Mouse (Mus musculus) olfactory bulb, adult 2 months (tissue): ENCODE results near the gene Hnf1b. TPM values are rescaled to one million over a fixed set of nuclear protein-coding genes. Genes with fewer than 3 reads are reported as not detected.

Experiments
- H3K27ac ChIP-seq: fragments of 200-500 bp; 2 replicates; pipeline ENCODE4 v1.5.1; 2012; ENCODE audit warnings: low read depth, low read length; ENCODE audit not compliant: insufficient read depth
- H3K4me1 ChIP-seq: fragments of 200-500 bp; 2 replicates; pipeline ENCODE4 v1.6.1; 2012; ENCODE audit warnings: low read length; ENCODE audit not compliant: control insufficient read depth, insufficient read depth
- H3K4me3 ChIP-seq: fragments of 200-500 bp; 2 replicates; pipeline ENCODE4 v1.5.1; 2012; ENCODE audit warnings: mild to moderate bottlenecking, low read depth, low read length, moderate library complexity; ENCODE audit not compliant: insufficient read depth
- CTCF ChIP-seq: fragments of 200-500 bp; IDR thresholded peaks from 2 replicates; pipeline ENCODE4 v1.5.1; 2012; ENCODE audit warnings: low read depth, mild to moderate bottlenecking, low read length, moderate library complexity; ENCODE audit not compliant: insufficient read depth
- POLR2A ChIP-seq: fragments of 200-500 bp; IDR thresholded peaks from 2 replicates; pipeline ENCODE4 v1.6.1; 2012; ENCODE audit warnings: mild to moderate bottlenecking, low read depth, low read length, moderate library complexity; ENCODE audit not compliant: insufficient read depth
- WGBS: fragments of 180-500 bp; shearing (Covaris S2); methylation state at CpG from one replicate; pipeline ENCODE4 v1.1.7; 2018; 5-methylcytosine and 5-hydroxymethylcytosine counted together
- polyA plus RNA-seq: library from polyadenylated mRNA; stranded (reverse); fragments of >200 nt; gene quantifications from 2 replicates; pipeline ENCODE4 v1.2.4, GENCODE M21; 2012; ENCODE audit warnings: low replicate concordance; ENCODE audit not compliant: missing spikeins, insufficient read depth, insufficient read length

Hnf1b gene
- polyA plus RNA-seq, 1 experiment, result not detected

DNA sequence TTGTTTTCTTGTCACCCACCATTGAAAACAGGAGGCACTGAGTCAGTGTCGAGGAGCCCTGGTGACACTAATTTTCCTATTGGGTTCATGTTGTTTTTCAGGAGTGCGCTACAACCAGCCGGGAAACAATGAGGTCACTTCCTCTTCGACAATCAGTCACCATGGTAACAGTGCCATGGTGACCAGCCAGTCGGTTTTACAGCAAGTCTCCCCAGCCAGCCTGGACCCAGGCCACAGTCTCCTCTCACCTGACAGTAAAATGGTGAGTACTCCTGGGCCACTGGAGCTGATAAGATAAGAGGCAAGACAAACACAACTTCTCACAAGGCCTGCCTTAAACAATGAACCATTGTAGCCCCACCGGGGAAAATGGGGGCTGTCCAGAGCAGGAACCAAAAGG lies 32.7 kb downstream of the Hnf1b start:
- no peaks in the 10 kb centered on the region for H3K4me1 ChIP-seq
- TF ChIP-seq POLR2A (no peak), CTCF (no peak)
- no peak overlapping the region for H3K4me3 ChIP-seq
- no peak overlapping the region for H3K27ac ChIP-seq
- WGBS, result 37% methylated on average over 6 of the region's 6 CpGs

DNA sequence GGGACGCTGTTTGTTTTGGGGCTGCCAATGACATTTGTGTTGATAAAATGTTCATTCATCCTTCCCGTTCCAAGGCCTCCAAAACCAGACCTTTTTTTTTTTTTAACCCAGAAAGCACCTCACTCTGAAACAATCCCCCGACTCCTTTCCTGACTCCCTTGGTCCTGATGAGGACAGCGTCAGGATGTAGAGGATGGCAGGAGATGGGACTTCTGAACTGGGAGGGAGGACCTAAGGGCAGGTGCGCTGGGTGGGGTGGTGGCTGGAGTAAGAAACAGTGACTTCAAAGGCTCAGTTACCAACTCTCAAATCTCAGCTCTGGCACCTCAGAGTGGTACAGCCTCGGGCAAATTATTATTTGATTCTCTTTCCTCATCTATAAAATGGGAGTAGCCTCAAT lies 33.2 kb downstream of the Hnf1b start:
- Histone ChIP-seq H3K4me1 (no peaks in the 10 kb centered on the region), H3K4me3 (no peak overlapping the region), H3K27ac (no peak overlapping the region)
- 87% methylated on average over 6 of the region's 6 CpGs for WGBS
- TF ChIP-seq POLR2A (no peak), CTCF (no peak)

DNA sequence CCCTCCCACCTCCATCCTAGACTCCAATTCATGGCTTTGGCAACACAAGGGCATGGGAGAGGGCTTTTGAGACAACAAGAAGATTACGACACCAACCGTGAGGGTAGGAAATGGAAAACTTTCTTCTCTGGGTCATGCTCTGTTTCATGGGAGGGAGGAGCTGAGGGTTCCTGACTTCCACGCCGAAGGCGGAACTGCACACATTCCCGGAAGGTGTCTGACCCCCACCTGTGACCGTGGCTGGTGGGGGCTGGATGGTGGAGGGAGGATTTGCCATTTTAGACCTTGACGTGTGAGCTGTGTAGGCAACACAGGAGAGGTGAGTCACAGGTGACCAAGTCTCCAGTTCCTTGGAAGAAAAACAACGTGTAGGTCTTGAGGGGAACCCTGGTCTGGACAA lies 33.9 kb downstream of the Hnf1b start:
- TF ChIP-seq CTCF (no peak), POLR2A (no peak)
- no peaks in the 10 kb centered on the region for H3K4me1 ChIP-seq
- H3K4me3 ChIP-seq, result no peak overlapping the region
- WGBS, result 89% methylated on average over 9 of the region's 9 CpGs
- no peak overlapping the region for H3K27ac ChIP-seq

DNA sequence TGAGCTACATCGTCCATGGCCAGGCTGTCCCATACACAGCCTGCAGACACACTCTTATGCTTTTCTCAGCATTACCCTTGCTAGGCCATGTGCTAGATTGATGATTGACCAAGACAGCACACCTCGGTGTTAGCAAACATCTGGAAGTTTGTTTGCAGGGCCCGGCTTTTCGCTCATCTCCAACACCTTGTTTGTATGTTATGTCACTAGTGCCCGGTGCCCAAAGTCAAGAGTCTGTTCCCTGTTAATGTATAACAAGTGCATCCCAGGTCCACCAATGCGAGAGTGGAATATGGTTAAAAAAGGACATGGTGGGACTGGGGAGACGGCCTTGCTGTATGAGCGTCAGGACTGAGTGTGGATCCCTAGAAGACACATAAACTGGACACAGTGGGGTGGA lies 35.3 kb downstream of the Hnf1b start:
- Histone ChIP-seq H3K4me1 (no peaks in the 10 kb centered on the region), H3K4me3 (no peak overlapping the region), H3K27ac (no peak overlapping the region)
- WGBS, result 96% methylated on average over 8 of the region's 8 CpGs
- TF ChIP-seq CTCF (no peak), POLR2A (no peak)

DNA sequence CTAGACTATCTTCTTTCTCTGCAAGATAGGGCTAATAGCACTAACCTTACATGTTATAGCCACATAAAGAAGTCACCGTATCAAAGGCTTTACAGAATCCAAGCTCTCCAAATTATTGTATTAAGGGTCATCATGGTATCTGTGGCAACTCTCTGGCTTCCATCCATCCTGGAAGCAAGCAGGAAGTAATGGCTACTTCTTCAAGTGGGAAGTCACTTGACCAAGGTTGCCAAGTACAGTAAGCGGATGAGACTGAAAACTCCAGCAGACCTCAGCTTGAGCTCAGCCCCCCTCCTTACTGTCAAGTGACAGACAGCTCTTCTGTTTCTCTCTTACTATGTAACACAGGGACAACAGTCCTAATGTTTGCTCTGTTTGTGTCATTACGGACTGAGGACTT lies 36.9 kb downstream of the Hnf1b start:
- no peaks in the 10 kb centered on the region for H3K4me1 ChIP-seq
- 85% methylated on average over 3 of the region's 3 CpGs for WGBS
- TF ChIP-seq CTCF, result no peak
- H3K4me3 ChIP-seq, result no peak overlapping the region
- no peak overlapping the region for H3K27ac ChIP-seq

DNA sequence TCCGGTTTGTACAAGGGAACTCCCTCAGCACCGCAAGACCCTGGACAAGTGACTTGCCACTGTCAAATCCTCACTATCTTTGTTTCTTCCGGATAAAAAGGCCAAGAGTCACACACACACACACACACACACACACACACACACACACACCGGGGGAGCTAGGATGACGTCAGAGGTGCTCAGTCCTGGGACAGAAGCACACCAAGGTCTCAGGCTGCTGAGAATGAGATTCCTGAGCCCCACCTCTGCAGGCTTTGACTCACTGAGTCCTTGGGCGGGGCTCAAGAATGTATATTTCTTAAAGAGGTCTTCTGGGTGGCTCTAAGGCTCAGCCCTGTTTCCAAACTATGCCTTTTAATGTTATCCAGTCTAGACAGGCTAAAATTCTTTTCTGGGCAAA lies 41.5 kb downstream of the Hnf1b start:
- no peak overlapping the region for H3K4me3 ChIP-seq
- no peak overlapping the region for H3K27ac ChIP-seq
- 47% methylated on average over 6 of the region's 6 CpGs for WGBS
- H3K4me1 ChIP-seq, result no peaks in the 10 kb centered on the region
- TF ChIP-seq CTCF (no peak), POLR2A (no peak)

DNA sequence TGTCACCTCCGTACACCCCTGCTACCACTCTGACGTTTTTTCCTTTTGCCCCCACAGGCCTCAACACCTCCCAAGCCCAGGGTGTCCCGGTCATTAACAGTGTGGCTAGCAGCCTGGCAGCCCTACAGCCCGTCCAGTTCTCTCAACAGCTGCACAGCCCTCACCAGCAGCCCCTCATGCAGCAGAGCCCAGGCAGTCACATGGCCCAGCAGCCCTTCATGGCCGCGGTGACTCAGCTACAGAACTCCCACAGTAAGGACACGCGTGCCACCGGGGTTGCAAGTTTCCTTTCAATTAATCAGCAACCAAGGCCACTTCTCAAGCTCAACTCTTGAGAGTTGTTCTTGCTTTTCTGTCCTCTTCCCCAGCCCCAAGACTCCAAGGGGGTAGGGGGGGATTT lies 43.5 kb downstream of the Hnf1b start:
- WGBS, result 81% methylated on average over 9 of the region's 9 CpGs
- Histone ChIP-seq H3K4me3 (no peak overlapping the region), H3K4me1 (no peaks in the 10 kb centered on the region), H3K27ac (no peak overlapping the region)
- TF ChIP-seq POLR2A, result no peak
- TF ChIP-seq CTCF, result no peak

DNA sequence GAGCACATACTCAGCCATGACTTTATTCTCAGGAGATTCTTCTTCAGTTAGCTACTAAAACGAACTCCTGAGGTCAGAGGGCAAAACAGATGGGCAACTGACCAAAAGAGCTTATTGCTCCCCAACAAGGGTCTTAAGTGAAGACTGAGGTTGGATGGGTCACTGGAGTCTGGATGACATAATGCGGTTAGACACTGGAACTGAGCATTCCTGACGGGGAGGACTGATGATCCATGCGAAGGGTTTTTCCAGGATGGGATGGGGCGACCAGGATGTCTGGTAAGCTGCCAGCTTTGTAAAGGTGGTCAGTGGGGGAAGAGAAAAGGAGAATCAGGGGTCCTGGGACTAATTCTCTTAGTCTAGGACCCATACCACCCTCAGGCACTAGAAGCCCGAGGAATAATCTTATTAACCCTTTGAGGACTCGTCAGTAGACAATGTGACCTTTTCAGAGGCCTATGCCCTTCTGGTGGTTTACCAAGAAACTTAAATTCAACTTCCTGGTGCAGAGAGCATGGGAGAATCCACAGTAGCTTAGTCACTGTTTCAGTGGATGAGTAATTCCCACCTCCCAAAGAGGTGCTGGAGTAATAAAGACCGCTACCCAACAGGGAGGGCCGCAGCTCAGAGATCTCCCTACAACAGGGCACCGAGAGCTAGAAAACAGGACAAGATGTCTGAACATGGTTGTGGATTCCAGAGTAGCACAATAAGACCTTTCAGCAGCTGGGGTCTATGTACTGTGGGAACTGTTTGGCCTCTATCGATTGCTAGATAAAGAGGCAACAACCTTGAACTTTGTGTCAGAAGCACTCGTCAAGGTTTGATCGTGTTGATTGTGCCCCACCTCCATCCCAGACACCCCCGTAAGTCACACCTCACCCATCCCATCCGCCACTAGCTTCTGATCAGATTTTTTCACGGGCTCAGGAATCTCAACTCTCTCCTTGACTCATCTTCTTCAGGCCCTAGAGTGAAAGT lies 46.9 kb downstream of the Hnf1b start:
- WGBS, result 82% methylated on average over 16 of the region's 16 CpGs
- Histone ChIP-seq H3K4me1 (no peaks in the 10 kb centered on the region), H3K27ac (no peak overlapping the region), H3K4me3 (no peak overlapping the region)
- no peak for TF ChIP-seq POLR2A
- TF ChIP-seq CTCF, result no peak

DNA sequence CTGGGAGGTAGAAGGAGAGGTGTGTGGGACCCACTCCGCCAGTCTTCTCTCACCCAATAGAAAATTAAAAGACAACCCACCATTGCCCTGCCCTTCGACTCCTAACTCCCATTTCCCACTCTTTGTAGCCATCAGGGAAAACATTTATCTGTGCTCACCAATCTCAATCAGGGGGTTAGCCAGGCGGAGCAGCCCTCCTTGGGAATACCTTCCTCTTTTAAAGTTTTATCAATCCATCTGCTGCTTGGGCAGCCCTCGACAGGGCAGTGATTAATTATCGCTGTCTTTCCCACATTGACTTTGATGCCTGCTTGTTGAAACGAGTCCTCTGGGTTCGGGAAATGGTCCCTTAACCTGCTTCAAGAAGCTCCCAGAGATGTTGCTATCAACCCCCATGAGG lies 47.7 kb downstream of the Hnf1b start:
- TF ChIP-seq CTCF, result no peak
- no peak for TF ChIP-seq POLR2A
- no peaks in the 10 kb centered on the region for H3K4me1 ChIP-seq
- no peak overlapping the region for H3K27ac ChIP-seq
- WGBS, result 90% methylated on average over 7 of the region's 7 CpGs
- H3K4me3 ChIP-seq, result no peak overlapping the region
